Mouse (Mus musculus): ENCODE measurements at regions not wholly inside any gene's neighbourhood (a gene's known extent, or its start where the extent isn't known, plus 50 kb on each side); places are given as distances from the start of the nearest gene placed in this dataset.

- TF ChIP-seq CTCF (IDR thresholded peaks at IDR 0.05; ENCODE audit: low read depth) (no peak), EP300 (optimal IDR thresholded peaks at IDR 0.05) (no peak)
Measured at GRCm38 (mm10) chr13:44229136-44229611, 444.6 kb downstream of the Cd83 start.

All from stomach, postnatal 0 days (tissue).